Mouse (Mus musculus) bone marrow macrophage, adult 2 months (primary cell): ENCODE data around the gene Lipo4.

Source experiments
- CTCF ChIP-seq: IDR thresholded peaks from 2 replicates; pipeline ENCODE4 v1.5.1; 2012; ENCODE audit warnings: low read depth, mild to moderate bottlenecking, low read length, moderate library complexity
- POLR2A ChIP-seq: IDR thresholded peaks from 2 replicates; pipeline ENCODE4 v1.6.1; 2012; ENCODE audit warnings: mild to moderate bottlenecking, low read depth, low read length, borderline replicate concordance

- TF ChIP-seq POLR2A (no peak), CTCF (no peak)
These were observed at the start of gene Lipo4 for GRCm38 (mm10) chr19:33517680-33518079.
